Mouse (Mus musculus): ENCODE measurements around the gene Ripply2.
"Not testable (repeated sequence)": the region's sequence is repeated elsewhere in the genome, so short reads cannot be mapped to it uniquely, and the experiment has no call there.

The Ripply2 gene

GRCm38 (mm10) chr9:87015288-87015937 lies at the start of gene Ripply2:
Gene Ripply2 (plus strand): TSS chr9:87015537.
- DNase-seq (ENCODE audit: low read depth, low spot score) = peak; percentile 82

GRCm38 (mm10) chr9:86972471-86972870 lies 42.9 kb upstream of the Ripply2 start:
- DNase-seq (ENCODE audit: low read depth, low spot score) = not testable (repeated sequence)

- peak; percentile 98 for DNase-seq (ENCODE audit: low read depth, low spot score)
Measured at GRCm38 (mm10) chr9:86973562-86973961, 41.8 kb upstream of the Ripply2 start.

- DNase-seq (ENCODE audit: low read depth, low spot score) = peak; percentile 94
Measured at GRCm38 (mm10) chr9:86976896-86977295, 38.4 kb upstream of the Ripply2 start.

GRCm38 (mm10) chr9:86978257-86978907 lies 37.0 kb upstream of the Ripply2 start:
- DNase-seq (ENCODE audit: low read depth, low spot score) = no peak

- peak; percentile 52 for DNase-seq (ENCODE audit: low read depth, low spot score)
Measured at GRCm38 (mm10) chr9:86980048-86980447, 35.3 kb upstream of the Ripply2 start.

GRCm38 (mm10) chr9:86980942-86981341 lies 34.4 kb upstream of the Ripply2 start:
- DNase-seq (ENCODE audit: low read depth, low spot score) = no peak

- no peak for DNase-seq (ENCODE audit: low read depth, low spot score)
Measured at GRCm38 (mm10) chr9:86981551-86981950, 33.8 kb upstream of the Ripply2 start.

GRCm38 (mm10) chr9:86984583-86984982 lies 30.8 kb upstream of the Ripply2 start:
- no peak for DNase-seq (ENCODE audit: low read depth, low spot score)

- no peak for DNase-seq (ENCODE audit: low read depth, low spot score)
Measured at GRCm38 (mm10) chr9:86985105-86985504, 30.2 kb upstream of the Ripply2 start.

GRCm38 (mm10) chr9:86986703-86987296 lies 28.5 kb upstream of the Ripply2 start:
- no peak for DNase-seq (ENCODE audit: low read depth, low spot score)

- DNase-seq (ENCODE audit: low read depth, low spot score) = no peak
Measured at GRCm38 (mm10) chr9:86989822-86990221, 25.5 kb upstream of the Ripply2 start.

- peak; percentile 51 for DNase-seq (ENCODE audit: low read depth, low spot score)
Measured at GRCm38 (mm10) chr9:86991758-86992157, 23.6 kb upstream of the Ripply2 start.

- DNase-seq (ENCODE audit: low read depth, low spot score) = no peak
Measured at GRCm38 (mm10) chr9:86997046-86997691, 18.2 kb upstream of the Ripply2 start.

- peak; percentile 96 for DNase-seq (ENCODE audit: low read depth, low spot score)
Measured at GRCm38 (mm10) chr9:86999956-87000582, 15.3 kb upstream of the Ripply2 start.

- DNase-seq (ENCODE audit: low read depth, low spot score) = peak; percentile 70
Measured at GRCm38 (mm10) chr9:87004701-87005434, 10.5 kb upstream of the Ripply2 start.

- peak; percentile 25 for DNase-seq (ENCODE audit: low read depth, low spot score)
Measured at GRCm38 (mm10) chr9:87005435-87005779, 9.9 kb upstream of the Ripply2 start.

GRCm38 (mm10) chr9:87008507-87008906 lies 6.8 kb upstream of the Ripply2 start:
- DNase-seq (ENCODE audit: low read depth, low spot score) = peak; percentile 63

GRCm38 (mm10) chr9:87008919-87009318 lies 6.4 kb upstream of the Ripply2 start:
- DNase-seq (ENCODE audit: low read depth, low spot score) = no peak

GRCm38 (mm10) chr9:87015938-87016294 lies 579 bp downstream of the Ripply2 start:
- DNase-seq (ENCODE audit: low read depth, low spot score) = peak; percentile 55

GRCm38 (mm10) chr9:87021778-87022523 lies 6.6 kb downstream of the Ripply2 start, which contains the start of gene Cyb5r4:
Gene Cyb5r4 (plus strand): TSS chr9:87022014.
- DNase-seq (ENCODE audit: low read depth, low spot score) = peak; percentile 97
